In the genomic region with DNA sequence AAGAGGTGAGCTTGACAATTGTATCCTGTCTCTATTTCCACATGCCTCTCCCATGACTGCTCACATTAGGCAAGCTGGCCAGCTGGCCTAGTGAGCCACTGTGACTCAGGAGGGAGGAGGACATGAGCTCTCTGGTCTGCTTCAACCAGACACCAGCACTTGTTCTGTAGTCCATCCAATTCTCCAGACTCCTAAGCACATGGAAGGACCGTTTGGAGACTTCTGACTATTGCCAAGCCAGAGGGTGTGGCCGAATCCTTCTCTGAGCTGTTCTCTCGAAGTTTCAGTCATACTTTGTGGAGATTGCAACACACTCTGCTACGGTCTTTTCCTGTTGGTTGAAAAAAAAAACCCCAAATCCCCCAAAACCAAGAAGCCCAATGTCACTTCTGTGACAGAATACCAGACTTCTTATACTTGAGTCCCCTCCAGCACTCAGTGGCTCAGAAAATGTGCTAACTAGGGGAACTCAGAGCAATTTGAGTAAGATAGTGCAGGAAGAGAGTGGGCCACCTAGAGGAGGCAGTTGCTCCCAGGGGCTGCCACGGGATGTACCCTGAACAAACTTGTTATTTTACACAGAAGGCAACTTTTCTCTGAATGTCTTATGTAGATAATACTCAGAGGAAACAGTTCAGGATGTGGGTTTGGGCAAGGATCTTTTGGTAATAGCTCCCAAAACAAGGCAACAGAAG, we compare ENCODE assay signal across 9 mouse cellular contexts. TPM values are rescaled to one million over a fixed set of nuclear protein-coding genes. Genes with fewer than 3 reads are reported as not detected.
A peak's percentile ranks its signal among the peaks of the same experiment; 100 is the strongest.
DNase-seq lines count a peak whose midpoint lies in the region; ATAC-seq lines count a peak whose summit lies in the region.
"Had no signal": no experiment of that assay in that cellular context is flagged by ENCODE, and none has a peak within 500 bp of the region (broad histone marks: within the 10 kb centered on the region; RNA-seq: fewer than 3 reads in every experiment).

No protein-coding gene starts in this region.

- no peaks in the 10 kb centered on the region for H3K27me3 ChIP-seq in liver, embryonic 11.5 days (replicated peaks; ENCODE audit: control insufficient read depth, insufficient read depth, low read length)
- no peaks in the 10 kb centered on the region for H3K27me3 ChIP-seq in stomach, embryonic 16.5 days (ENCODE audit: control insufficient read depth, insufficient read depth, low read length)
- no peaks in the 10 kb centered on the region for H3K27me3 ChIP-seq in midbrain, embryonic 11.5 days (ENCODE audit: control insufficient read depth, insufficient read depth, low read length)
- H3K27me3 ChIP-seq in midbrain, embryonic 13.5 days, result no peaks in the 10 kb centered on the region
- H3K27me3 ChIP-seq: hindbrain, embryonic 15.5 days; neural tube, embryonic 12.5 days had no signal

- 27% methylated on average over 5 of the region's 5 CpGs for WGBS in liver, embryonic 11.5 days
- 31% methylated on average over 5 of the region's 5 CpGs for WGBS in stomach, embryonic 16.5 days
- WGBS in midbrain, embryonic 11.5 days, result 75% methylated on average over 5 of the region's 5 CpGs
- WGBS in midbrain, embryonic 13.5 days, result 74% methylated on average over 5 of the region's 5 CpGs

- H3K4me2 ChIP-seq in liver, embryonic 11.5 days, result peak overlapping the region; percentile 1; the same call in 1 of the 2 replicates
- no peak overlapping the region for H3K4me2 ChIP-seq in stomach, embryonic 16.5 days (ENCODE audit: low read depth, low read length)
- no peak overlapping the region for H3K4me2 ChIP-seq in midbrain, embryonic 11.5 days
- H3K4me2 ChIP-seq in midbrain, embryonic 13.5 days (replicated peaks), result no peak overlapping the region
- H3K4me2 ChIP-seq: hindbrain, embryonic 15.5 days; neural tube, embryonic 12.5 days had no signal

- ATAC-seq in liver, embryonic 11.5 days (replicated peaks; ENCODE audit: low FRiP score), result 0 out of 2 replicates have a peak, but pooled peaks have one; percentile 47
- peak; percentile 73; the same call in 1 of the 2 replicates for ATAC-seq in stomach, embryonic 16.5 days (ENCODE audit: insufficient read depth, low FRiP score)
- no peak for ATAC-seq in midbrain, embryonic 11.5 days (ENCODE audit: low FRiP score)
- no peak for ATAC-seq in midbrain, embryonic 13.5 days

- H3K27ac ChIP-seq in liver, embryonic 11.5 days (ENCODE audit: low read depth, low read length), result no peak overlapping the region; the same call in 1 of the 2 replicates
- H3K27ac ChIP-seq in stomach, embryonic 16.5 days (ENCODE audit: low read length), result no peak overlapping the region
- H3K27ac ChIP-seq in midbrain, embryonic 11.5 days (ENCODE audit: low read depth, low read length), result no peak overlapping the region
- H3K27ac ChIP-seq in midbrain, embryonic 13.5 days, result no peak overlapping the region
- H3K27ac ChIP-seq: hindbrain, embryonic 15.5 days; neural tube, embryonic 12.5 days had no signal

- no peak overlapping the region for H3K4me3 ChIP-seq in liver, embryonic 11.5 days (ENCODE audit: low read depth, low read length)
- no peak overlapping the region for H3K4me3 ChIP-seq in stomach, embryonic 16.5 days (replicated peaks; ENCODE audit: low read length)
- no peak overlapping the region for H3K4me3 ChIP-seq in midbrain, embryonic 11.5 days (ENCODE audit: low read depth, low read length)
- no peak overlapping the region for H3K4me3 ChIP-seq in midbrain, embryonic 13.5 days (replicated peaks)
- H3K4me3 ChIP-seq: hindbrain, embryonic 15.5 days; neural tube, embryonic 12.5 days had no signal

- DNase-seq in Muller cell, postnatal 12 days (ENCODE audit: inconsistent ontology term), result peak; percentile 75
- peak; percentile 18 to 34 for DNase-seq in adrenal gland, postnatal 36 days
- DNase-seq in liver, embryonic 11.5 days (ENCODE audit: low spot score), result no peak
- no peak for DNase-seq in midbrain, embryonic 11.5 days (ENCODE audit: low spot score, missing footprints)
- DNase-seq in yolk sac, embryonic 10.5 days (ENCODE audit: low spot score), result no peak

- no peaks in the 10 kb centered on the region for H3K9me3 ChIP-seq in liver, embryonic 11.5 days (ENCODE audit: control insufficient read depth, low read length)
- H3K9me3 ChIP-seq in stomach, embryonic 16.5 days (replicated peaks; ENCODE audit: control insufficient read depth, low read length), result no peaks in the 10 kb centered on the region
- H3K9me3 ChIP-seq in midbrain, embryonic 11.5 days (ENCODE audit: control insufficient read depth, low read length), result no peaks in the 10 kb centered on the region; the same call in 1 of the 2 replicates
- H3K9me3 ChIP-seq in midbrain, embryonic 13.5 days, result no peaks in the 10 kb centered on the region
- H3K9me3 ChIP-seq: hindbrain, embryonic 15.5 days; neural tube, embryonic 12.5 days had no signal

- no peaks in the 10 kb centered on the region for H3K36me3 ChIP-seq in liver, embryonic 11.5 days (ENCODE audit: control insufficient read depth, insufficient read depth, low read length)
- no peaks in the 10 kb centered on the region for H3K36me3 ChIP-seq in stomach, embryonic 16.5 days (ENCODE audit: control insufficient read depth, insufficient read depth, low read length)
- no peaks in the 10 kb centered on the region for H3K36me3 ChIP-seq in midbrain, embryonic 11.5 days (ENCODE audit: control insufficient read depth, insufficient read depth, low read length)
- H3K36me3 ChIP-seq in midbrain, embryonic 13.5 days, result no peaks in the 10 kb centered on the region
- H3K36me3 ChIP-seq: hindbrain, embryonic 15.5 days; neural tube, embryonic 12.5 days had no signal

- H3K4me1 ChIP-seq in liver, embryonic 11.5 days (replicated peaks; ENCODE audit: control insufficient read depth, insufficient read depth, low read length), result peaks cover 4% of the 10 kb centered on the region
- H3K4me1 ChIP-seq in stomach, embryonic 16.5 days (ENCODE audit: control insufficient read depth, insufficient read depth, low read length), result no peaks in the 10 kb centered on the region
- no peaks in the 10 kb centered on the region for H3K4me1 ChIP-seq in midbrain, embryonic 11.5 days (ENCODE audit: control insufficient read depth, insufficient read depth, low read length)
- peaks cover 4% of the 10 kb centered on the region; the same call in 1 of the 2 replicates for H3K4me1 ChIP-seq in midbrain, embryonic 13.5 days (replicated peaks)
- H3K4me1 ChIP-seq: hindbrain, embryonic 15.5 days; neural tube, embryonic 12.5 days had no signal

- H3K9ac ChIP-seq in liver, embryonic 11.5 days (ENCODE audit: low read depth, low read length), result no peak overlapping the region
- no peak overlapping the region for H3K9ac ChIP-seq in stomach, embryonic 16.5 days (ENCODE audit: low read length)
- no peak overlapping the region for H3K9ac ChIP-seq in midbrain, embryonic 11.5 days (ENCODE audit: low read length)
- no peak overlapping the region for H3K9ac ChIP-seq in midbrain, embryonic 13.5 days (replicated peaks)
- H3K9ac ChIP-seq: hindbrain, embryonic 15.5 days; neural tube, embryonic 12.5 days had no signal

RNA-seq across cellular contexts. Expression of a gene that starts 21.3 kb away (rescaled TPM):
- total RNA-seq in adrenal gland, postnatal 36 days (2021), result 100 to 1,000 TPM in 1 of 2 experiments, 10 to 100 TPM in 1; 67.3 to 108 TPM
- 2.5 and 3.3 TPM in 2 replicates for polyA plus RNA-seq in liver, embryonic 11.5 days (2014; fragmentation: Nextera tagmentation; extraction: Ambion mirVana)
- polyA plus RNA-seq in stomach, embryonic 16.5 days (2015; fragmentation: Nextera tagmentation; extraction: Ambion mirVana), result 3.9 and 4.7 TPM in 2 replicates
- polyA plus RNA-seq in midbrain, embryonic 11.5 days (2014; fragmentation: Nextera tagmentation; extraction: Ambion mirVana), result 1.3 and 1.7 TPM in 2 replicates
- polyA plus RNA-seq in midbrain, embryonic 13.5 days (2015; fragmentation: Nextera tagmentation; extraction: Ambion mirVana), result 0.95 and 1.7 TPM in 2 replicates

Comparison
In these comparisons a context has a peak if more than half of its experiments do, and no peak if none do; other contexts are left out.
1. DNase-seq: peak in Muller cell, postnatal 12 days (single experiment) and adrenal gland, postnatal 36 days (2 of 2); none in liver, embryonic 11.5 days (single experiment), midbrain, embryonic 11.5 days (single experiment) and yolk sac, embryonic 10.5 days (single experiment).
2. ATAC-seq: peak in liver, embryonic 11.5 days (single experiment) and stomach, embryonic 16.5 days (single experiment); none in midbrain, embryonic 11.5 days (single experiment) and midbrain, embryonic 13.5 days (single experiment).